Mouse (Mus musculus): Measurements from ENCODE around the gene Sema3g. TPM values are rescaled to one million over a fixed set of nuclear protein-coding genes. Genes with fewer than 3 reads are reported as not detected.

Sema3g gene
- polyA plus RNA-seq, 1 experiment from 2014 or later, result 5.7 TPM

DNA sequence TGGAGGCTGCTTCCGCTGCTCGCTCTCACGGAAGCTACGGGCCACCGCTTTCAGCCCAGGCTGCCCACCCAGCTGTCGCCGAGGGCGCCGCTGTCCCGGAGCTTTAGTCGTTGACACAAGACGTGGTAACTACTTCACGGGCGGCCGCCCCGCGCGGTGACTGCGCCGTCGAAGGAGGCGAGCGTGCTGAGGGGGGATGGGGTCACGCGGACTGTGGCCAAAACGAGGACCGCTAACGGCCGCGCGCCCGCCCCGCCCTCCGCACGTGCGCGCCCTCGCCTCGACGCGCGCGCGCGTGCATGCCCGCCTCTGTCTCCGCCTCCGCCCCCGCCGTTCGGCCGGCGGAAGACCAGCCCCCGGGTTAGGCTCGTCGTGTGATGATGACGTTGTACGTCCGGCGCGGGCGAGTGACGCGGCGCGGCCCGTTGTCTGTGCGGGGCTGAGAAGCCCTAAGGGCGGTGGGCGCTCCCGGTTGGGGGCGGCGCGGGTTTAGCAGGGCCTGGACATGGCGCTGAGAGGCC is 33.5 kb downstream of the Sema3g start, which contains the start of the genes Phf7 and Bap1:
Gene Phf7 (minus strand): TSS at position 234 of the 521 bp plus-strand sequence.
Gene Bap1 (plus strand): TSS at position 367 of the 521 bp plus-strand sequence.
- H3K4me2 ChIP-seq (replicated peaks; ENCODE audit: low read depth, low read length), result peak within 1 kb of the TSS; percentile 89
- no peaks in the 10 kb centered on the region for H3K27me3 ChIP-seq (replicated peaks; ENCODE audit: insufficient read depth, low read length)
- no peaks in the 10 kb centered on the region for H3K9me3 ChIP-seq (ENCODE audit: low read length)
- peak within 1 kb of the TSS; percentile 96 for H3K27ac ChIP-seq (ENCODE audit: low read length)
- peaks cover 22% of the 10 kb centered on the region; the same call in 1 of the 2 replicates for H3K36me3 ChIP-seq (ENCODE audit: insufficient read depth, low read length)
- TF ChIP-seq EP300 (IDR thresholded peaks at IDR 0.05), result no peak
- peak; percentile 30 for TF ChIP-seq CTCF (IDR thresholded peaks at IDR 0.05)
- peak; percentile 92 for ATAC-seq
- peak; percentile 96 for DNase-seq (ENCODE audit: low spot score)
- H3K4me1 ChIP-seq (ENCODE audit: insufficient read depth, low read depth, low read length), result 0 out of 2 replicates have a peak, but pooled peaks cover 4% of the 10 kb centered on the region
- peak within 1 kb of the TSS; percentile 99 for H3K4me3 ChIP-seq (ENCODE audit: low read depth, low read length)
- peak within 1 kb of the TSS; percentile 98 for H3K9ac ChIP-seq (replicated peaks; ENCODE audit: low read depth)
- WGBS, result under 1% methylated on average over 59 of the region's 75 CpGs

DNA sequence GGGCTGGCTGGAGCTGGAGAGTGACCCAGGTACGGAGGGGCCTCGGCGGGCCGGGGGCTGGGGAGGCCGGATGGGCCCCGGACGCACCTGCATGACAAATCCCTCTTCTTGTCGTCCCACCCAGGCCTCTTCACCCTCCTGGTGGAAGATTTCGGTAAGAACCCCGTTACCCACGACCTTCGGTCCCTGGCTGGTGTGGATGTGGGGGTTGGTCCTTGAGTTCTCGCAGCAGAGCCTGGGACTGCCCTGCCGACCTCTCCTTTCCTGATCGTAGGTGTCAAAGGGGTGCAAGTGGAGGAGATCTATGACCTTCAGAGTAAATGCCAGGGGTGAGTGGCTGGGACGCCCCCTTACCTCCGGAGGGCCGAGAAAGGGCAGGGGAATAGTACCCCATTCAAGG is 34.0 kb downstream of the Sema3g start:
- Histone ChIP-seq H3K4me1 (ENCODE audit: insufficient read depth, low read depth, low read length) (0 out of 2 replicates have a peak, but pooled peaks cover 4% of the 10 kb centered on the region), H3K27me3 (replicated peaks; ENCODE audit: insufficient read depth, low read length) (no peaks in the 10 kb centered on the region), H3K9me3 (ENCODE audit: low read length) (no peaks in the 10 kb centered on the region), H3K27ac (ENCODE audit: low read length) (peak overlapping the region; percentile 96), H3K9ac (replicated peaks; ENCODE audit: low read depth) (peak overlapping the region; percentile 98), H3K36me3 (ENCODE audit: insufficient read depth, low read length) (peaks cover 27% of the 10 kb centered on the region), H3K4me2 (replicated peaks; ENCODE audit: low read depth, low read length) (peak overlapping the region; percentile 89), H3K4me3 (ENCODE audit: low read depth, low read length) (peak overlapping the region; percentile 99)
- TF ChIP-seq CTCF (IDR thresholded peaks at IDR 0.05), result no peak
- no peak for TF ChIP-seq EP300 (IDR thresholded peaks at IDR 0.05)
- ATAC-seq, result no peak
- peak; percentile 37 for DNase-seq (ENCODE audit: low spot score)
- 2% methylated on average over 18 of the region's 18 CpGs for WGBS

DNA sequence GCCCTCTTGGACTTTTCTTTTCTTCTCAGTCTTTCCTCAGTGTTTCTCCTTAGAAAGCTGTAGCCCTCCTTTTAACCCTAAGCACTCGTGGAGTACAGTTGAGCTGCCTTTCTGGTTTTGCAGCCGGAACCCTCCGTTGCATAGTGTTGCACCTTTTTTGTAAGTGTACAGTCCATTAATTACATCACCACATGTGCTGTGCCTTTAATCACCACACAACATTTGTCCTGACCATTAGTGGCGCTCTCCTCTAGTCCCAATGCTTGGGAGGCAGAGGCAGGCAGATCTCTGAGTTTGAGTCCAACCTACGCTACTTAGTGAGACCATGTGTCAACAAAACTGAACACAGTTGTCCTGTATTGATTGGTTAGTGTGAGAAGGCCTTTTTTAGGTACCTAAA is 34.4 kb downstream of the Sema3g start:
- H3K9ac ChIP-seq (replicated peaks; ENCODE audit: low read depth), result peak overlapping the region; percentile 98
- peak overlapping the region; percentile 89 for H3K4me2 ChIP-seq (replicated peaks; ENCODE audit: low read depth, low read length)
- DNase-seq (ENCODE audit: low spot score), result no peak
- TF ChIP-seq CTCF (IDR thresholded peaks at IDR 0.05) (no peak), EP300 (IDR thresholded peaks at IDR 0.05) (no peak)
- H3K9me3 ChIP-seq (ENCODE audit: low read length), result no peaks in the 10 kb centered on the region
- peaks cover 28% of the 10 kb centered on the region for H3K36me3 ChIP-seq (ENCODE audit: insufficient read depth, low read length)
- H3K27ac ChIP-seq (ENCODE audit: low read length), result no peak overlapping the region
- no peak for ATAC-seq
- no peaks in the 10 kb centered on the region for H3K27me3 ChIP-seq (replicated peaks; ENCODE audit: insufficient read depth, low read length)
- H3K4me1 ChIP-seq (ENCODE audit: insufficient read depth, low read depth, low read length), result 0 out of 2 replicates have a peak, but pooled peaks cover 4% of the 10 kb centered on the region
- 83% methylated on average over 5 of the region's 5 CpGs for WGBS
- peak overlapping the region; percentile 99 for H3K4me3 ChIP-seq (ENCODE audit: low read depth, low read length)

DNA sequence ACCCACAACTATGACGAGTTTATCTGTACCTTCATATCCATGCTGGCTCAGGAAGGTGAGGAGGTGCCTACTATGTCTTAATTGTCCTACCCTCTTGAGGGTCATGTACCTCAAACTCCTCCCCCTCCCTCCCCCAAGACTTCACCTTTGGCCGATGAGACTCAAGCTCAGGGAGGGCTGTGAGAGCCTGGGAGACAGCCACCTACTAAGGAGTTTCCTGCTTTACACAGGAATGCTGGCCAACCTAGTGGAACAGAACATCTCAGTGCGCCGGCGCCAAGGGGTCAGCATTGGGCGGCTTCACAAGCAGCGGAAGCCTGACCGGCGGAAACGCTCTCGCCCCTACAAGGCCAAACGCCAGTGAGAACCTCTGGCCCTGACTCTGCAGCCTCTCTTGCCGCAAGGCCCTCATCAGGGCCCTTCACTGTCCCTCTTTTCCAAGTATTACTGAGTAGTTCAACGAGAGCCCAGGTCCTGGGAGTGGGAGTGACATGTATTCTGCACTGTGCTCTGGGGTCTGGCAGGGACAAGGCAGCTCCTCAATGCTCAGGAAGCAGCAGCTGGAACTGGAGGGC is 40.9 kb downstream of the Sema3g start:
- Histone ChIP-seq H3K9me3 (ENCODE audit: low read length) (no peaks in the 10 kb centered on the region), H3K27ac (ENCODE audit: low read length) (no peak overlapping the region), H3K4me2 (replicated peaks; ENCODE audit: low read depth, low read length) (no peak overlapping the region), H3K4me1 (ENCODE audit: insufficient read depth, low read depth, low read length) (no peaks in the 10 kb centered on the region), H3K9ac (replicated peaks; ENCODE audit: low read depth) (no peak overlapping the region), H3K4me3 (ENCODE audit: low read depth, low read length) (no peak overlapping the region), H3K36me3 (ENCODE audit: insufficient read depth, low read length) (peaks cover 52% of the 10 kb centered on the region), H3K27me3 (replicated peaks; ENCODE audit: insufficient read depth, low read length) (no peaks in the 10 kb centered on the region)
- TF ChIP-seq CTCF (IDR thresholded peaks at IDR 0.05), result no peak
- no peak for TF ChIP-seq EP300 (IDR thresholded peaks at IDR 0.05)
- ATAC-seq (no peak), DNase-seq (ENCODE audit: low spot score) (no peak)
- WGBS, result 88% methylated on average over 14 of the region's 14 CpGs

DNA sequence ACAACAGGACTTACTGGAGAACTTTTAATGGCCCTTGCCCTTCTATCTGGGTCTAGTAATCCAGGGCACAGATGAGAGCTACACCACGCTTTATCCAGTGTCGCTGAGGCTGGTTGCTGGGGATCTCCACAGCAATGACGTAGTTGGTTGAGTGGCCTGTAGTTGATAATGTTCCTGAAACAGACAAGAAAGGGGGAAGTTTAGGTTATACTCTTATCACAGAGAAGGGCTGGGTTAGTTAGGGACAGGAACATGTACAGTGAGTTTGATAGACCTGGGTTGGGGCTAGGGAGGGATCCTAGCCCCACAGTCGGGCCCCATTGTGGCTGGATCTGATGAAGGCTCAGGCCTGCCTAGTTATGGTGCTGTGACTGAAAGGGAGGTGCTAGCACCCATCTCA is 42.7 kb downstream of the Sema3g start:
- H3K4me3 ChIP-seq (ENCODE audit: low read depth, low read length), result no peak overlapping the region
- H3K9me3 ChIP-seq (ENCODE audit: low read length), result no peaks in the 10 kb centered on the region
- H3K27me3 ChIP-seq (replicated peaks; ENCODE audit: insufficient read depth, low read length), result no peaks in the 10 kb centered on the region
- H3K27ac ChIP-seq (ENCODE audit: low read length), result no peak overlapping the region
- peaks cover 38% of the 10 kb centered on the region for H3K36me3 ChIP-seq (ENCODE audit: insufficient read depth, low read length)
- DNase-seq (ENCODE audit: low spot score) (no peak), ATAC-seq (no peak)
- TF ChIP-seq CTCF (IDR thresholded peaks at IDR 0.05), result no peak
- no peak for TF ChIP-seq EP300 (IDR thresholded peaks at IDR 0.05)
- H3K4me2 ChIP-seq (replicated peaks; ENCODE audit: low read depth, low read length), result no peak overlapping the region
- H3K9ac ChIP-seq (replicated peaks; ENCODE audit: low read depth), result no peak overlapping the region
- WGBS, result 91% methylated on average over 4 of the region's 4 CpGs
- no peaks in the 10 kb centered on the region for H3K4me1 ChIP-seq (ENCODE audit: insufficient read depth, low read depth, low read length)

DNA sequence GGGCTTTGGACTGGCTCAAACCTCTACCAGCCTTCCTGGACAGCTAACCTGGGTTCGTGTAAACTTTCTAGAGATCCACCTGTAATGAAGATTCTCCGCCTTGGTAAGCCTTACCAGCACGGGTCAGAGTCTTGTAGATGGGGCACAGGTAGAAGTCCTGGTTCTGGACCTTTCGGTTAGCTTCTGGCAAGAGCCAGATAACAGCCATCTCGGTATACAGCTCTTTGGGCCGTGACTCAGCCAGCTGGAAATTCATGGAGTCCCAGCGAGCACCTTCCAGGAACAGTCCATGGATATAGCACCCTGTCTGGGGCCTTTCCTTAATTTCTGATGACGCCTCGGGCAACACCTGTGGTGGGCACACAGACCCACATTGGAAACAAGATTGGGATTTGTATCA is 43.3 kb downstream of the Sema3g start:
- Histone ChIP-seq H3K4me1 (ENCODE audit: insufficient read depth, low read depth, low read length) (no peaks in the 10 kb centered on the region), H3K4me2 (replicated peaks; ENCODE audit: low read depth, low read length) (no peak overlapping the region), H3K9me3 (ENCODE audit: low read length) (no peaks in the 10 kb centered on the region), H3K27me3 (replicated peaks; ENCODE audit: insufficient read depth, low read length) (no peaks in the 10 kb centered on the region), H3K36me3 (ENCODE audit: insufficient read depth, low read length) (peaks cover 33% of the 10 kb centered on the region), H3K27ac (ENCODE audit: low read length) (no peak overlapping the region), H3K4me3 (ENCODE audit: low read depth, low read length) (no peak overlapping the region), H3K9ac (replicated peaks; ENCODE audit: low read depth) (no peak overlapping the region)
- TF ChIP-seq CTCF (IDR thresholded peaks at IDR 0.05) (no peak), EP300 (IDR thresholded peaks at IDR 0.05) (no peak)
- ATAC-seq, result no peak
- 97% methylated on average over 9 of the region's 9 CpGs for WGBS
- no peak for DNase-seq (ENCODE audit: low spot score)
